Mouse (Mus musculus) CH12.LX (cell line): ENCODE measurements at regions not wholly inside any gene's neighbourhood (a gene's known extent, or its start where the extent isn't known, plus 50 kb on each side); places are given as distances from the start of the nearest gene placed in this dataset.

Source experiments
- DNase-seq: peaks from one replicate; pipeline ENCODE4 v3.0.0-alpha.2; 2013; ENCODE audit errors: extremely low read depth
- H3K27ac ChIP-seq: 2 replicates; pipeline ENCODE4 v1.5.1; 2012; ENCODE audit warnings: low read depth, mild to moderate bottlenecking, control low read depth, moderate library complexity; ENCODE audit not compliant: insufficient read depth
- H3K27me3 ChIP-seq: replicated peaks from 2 replicates; pipeline ENCODE3; 2012; ENCODE audit warnings: inconsistent platforms
- H3K36me3 ChIP-seq, 2 experiments: replicated peaks in 1 of 2; 2 replicates each; pipeline versions ENCODE3 to v1.6.1; 2012; ENCODE audit warnings: inconsistent platforms in 1 of 2, low read length in 1 of 2, mild to moderate bottlenecking in 1 of 2, mixed read lengths in 1 of 2, moderate library complexity in 1 of 2; ENCODE audit not compliant: control insufficient read depth in 1 of 2, insufficient read depth in 1 of 2
- H3K4me1 ChIP-seq, 2 experiments: 2 replicates each; pipeline ENCODE4 v1.6.1; 2012; ENCODE audit warnings: inconsistent platforms in 1 of 2, moderate library complexity in 1 of 2; ENCODE audit not compliant: insufficient read depth in 2 of 2, control insufficient read depth in 1 of 2
- H3K4me2 ChIP-seq: 2 replicates; pipeline ENCODE4 v1.6.1; 2012; ENCODE audit warnings: low read depth, mild to moderate bottlenecking, control low read depth; ENCODE audit not compliant: poor library complexity, insufficient read depth, severe bottlenecking
- H3K4me3 ChIP-seq, 3 experiments: fragments of 150-350 bp in 1 of 3; sonication (generic) in 1 of 3; replicated peaks in 1 of 3; 2 replicates each; pipeline versions ENCODE3 to v1.5.1; 2011 to 2012; ENCODE audit warnings: low read depth in 2 of 3, low read length in 2 of 3, mild to moderate bottlenecking in 2 of 3, moderate library complexity in 2 of 3, control low read depth in 1 of 3, improper control_type of control experiment in 1 of 3, inconsistent platforms in 1 of 3, mixed read lengths in 1 of 3; ENCODE audit not compliant: poor library complexity in 1 of 3
- H3K79me2 ChIP-seq: replicated peaks from 2 replicates; pipeline ENCODE4 v1.6.1; 2012; ENCODE audit warnings: mild to moderate bottlenecking, moderate library complexity; ENCODE audit not compliant: control insufficient read depth, poor library complexity, insufficient read depth, severe bottlenecking; ENCODE audit errors: extremely low read depth
- H3K9ac ChIP-seq: 2 replicates; pipeline ENCODE4 v1.6.1; 2012; ENCODE audit warnings: low read depth, mild to moderate bottlenecking, control low read depth, moderate library complexity; ENCODE audit not compliant: insufficient read depth
- H3K9me3 ChIP-seq: replicated peaks from 2 replicates; pipeline ENCODE3; 2012; ENCODE audit warnings: low read length, inconsistent platforms, mixed read lengths
- CHD2 ChIP-seq: IDR thresholded peaks from 2 replicates; pipeline ENCODE4 v1.6.1; 2011; ENCODE audit warnings: low read length, improper control_type of control experiment
- CTCF ChIP-seq, 2 experiments: IDR thresholded peaks in 1 of 2; conservative IDR thresholded peaks in 1 of 2; 2 replicates each; pipeline ENCODE4 v1.5.1; 2011 to 2012; ENCODE audit warnings: low read depth in 2 of 2, low read length in 2 of 2, improper control_type of control experiment in 1 of 2, inconsistent platforms in 1 of 2, mild to moderate bottlenecking in 1 of 2, moderate library complexity in 1 of 2
- E2F4 ChIP-seq: IDR thresholded peaks from 2 replicates; pipeline ENCODE4 v1.6.1; 2011; ENCODE audit warnings: low read depth, low read length, improper control_type of control experiment; ENCODE audit not compliant: insufficient replicate concordance
- ELF1 ChIP-seq: IDR thresholded peaks from 2 replicates; pipeline ENCODE4 v1.6.1; 2014; ENCODE audit warnings: low read depth, mild to moderate bottlenecking, inconsistent platforms, low read length, improper control_type of control experiment
- EP300 ChIP-seq: IDR thresholded peaks from 2 replicates; pipeline ENCODE4 v1.6.1; 2011; ENCODE audit warnings: low read length, improper control_type of control experiment
- GABPA ChIP-seq: IDR thresholded peaks from 2 replicates; pipeline ENCODE4 v1.6.1; 2012; ENCODE audit warnings: low read depth, low read length, improper control_type of control experiment, inconsistent platforms; ENCODE audit not compliant: insufficient replicate concordance
- HCFC1 ChIP-seq: IDR thresholded peaks from 2 replicates; pipeline ENCODE4 v1.6.1; 2012; ENCODE audit warnings: low read depth, mild to moderate bottlenecking, inconsistent platforms, low read length, improper control_type of control experiment
- IRF4 ChIP-seq: IDR thresholded peaks from 2 replicates; pipeline ENCODE4 v1.6.1; 2014; ENCODE audit warnings: low read depth, mild to moderate bottlenecking, inconsistent platforms, low read length, improper control_type of control experiment
- JUN ChIP-seq: IDR thresholded peaks from 2 replicates; pipeline ENCODE4 v1.6.1; 2011; ENCODE audit warnings: low read depth, mild to moderate bottlenecking, low read length, improper control_type of control experiment, moderate library complexity; ENCODE audit not compliant: insufficient read depth
- KAT2A ChIP-seq: IDR thresholded peaks from 2 replicates; pipeline ENCODE4 v1.6.1; 2012; ENCODE audit warnings: low read length, improper control_type of control experiment, inconsistent platforms; ENCODE audit not compliant: insufficient replicate concordance
- MAFK ChIP-seq: IDR thresholded peaks from 2 replicates; pipeline ENCODE4 v1.6.1; 2011; ENCODE audit warnings: low read length, improper control_type of control experiment; ENCODE audit not compliant: insufficient replicate concordance
- MXI1 ChIP-seq: IDR thresholded peaks from 2 replicates; pipeline ENCODE4 v1.6.1; 2011; ENCODE audit warnings: mild to moderate bottlenecking, low read depth, low read length, improper control_type of control experiment
- NELFE ChIP-seq: IDR thresholded peaks from 2 replicates; pipeline ENCODE4 v1.6.1; 2011; ENCODE audit warnings: low read depth, low read length, improper control_type of control experiment
- NRF1 ChIP-seq: IDR thresholded peaks from 2 replicates; pipeline ENCODE4 v1.6.1; 2014; ENCODE audit warnings: low read depth, mild to moderate bottlenecking, inconsistent platforms, low read length, improper control_type of control experiment, moderate library complexity
- POLR2A ChIP-seq: IDR thresholded peaks from 2 replicates; pipeline ENCODE4 v1.6.1; 2011; ENCODE audit warnings: low read depth, mild to moderate bottlenecking, improper control_type of control experiment, low read length
- POLR2AphosphoS2 ChIP-seq: IDR thresholded peaks from 2 replicates; pipeline ENCODE4 v1.6.1; 2011; ENCODE audit warnings: low read depth, low read length, improper control_type of control experiment
- RAD21 ChIP-seq: IDR thresholded peaks from 2 replicates; pipeline ENCODE4 v1.6.1; 2011; ENCODE audit warnings: low read depth, mild to moderate bottlenecking, low read length, improper control_type of control experiment, moderate library complexity
- SIN3A ChIP-seq: IDR thresholded peaks from 2 replicates; pipeline ENCODE4 v1.6.1; 2012; ENCODE audit warnings: low read length, improper control_type of control experiment, inconsistent platforms
- SMC3 ChIP-seq: IDR thresholded peaks from 2 replicates; pipeline ENCODE4 v1.6.1; 2011; ENCODE audit warnings: low read depth, low read length, improper control_type of control experiment
- TBP ChIP-seq: conservative IDR thresholded peaks from 2 replicates; pipeline ENCODE4 v1.6.1; 2011; ENCODE audit warnings: low read depth, low read length, improper control_type of control experiment
- dilution Hi-C: fragments of 300-500 bp; cut with MboI; formaldehyde crosslinking; loops from 2 replicates; pipeline ENCODE4 v1.14.3; 2020; ENCODE audit warnings: low sequenced_read_pairs; ENCODE audit not compliant: extremely low pct_unique_long_range_greater_than_20kb, extremely low pct_ligation_motif_present
- in situ Hi-C: fragments of 300-500 bp; cut with MboI; formaldehyde crosslinking; loops from 3 replicates; pipeline ENCODE4 v1.14.3; 2019; ENCODE audit warnings: low sequenced_read_pairs, low pct_ligation_motif_present, low pct_unique_long_range_greater_than_20kb, mixed read lengths

DNA sequence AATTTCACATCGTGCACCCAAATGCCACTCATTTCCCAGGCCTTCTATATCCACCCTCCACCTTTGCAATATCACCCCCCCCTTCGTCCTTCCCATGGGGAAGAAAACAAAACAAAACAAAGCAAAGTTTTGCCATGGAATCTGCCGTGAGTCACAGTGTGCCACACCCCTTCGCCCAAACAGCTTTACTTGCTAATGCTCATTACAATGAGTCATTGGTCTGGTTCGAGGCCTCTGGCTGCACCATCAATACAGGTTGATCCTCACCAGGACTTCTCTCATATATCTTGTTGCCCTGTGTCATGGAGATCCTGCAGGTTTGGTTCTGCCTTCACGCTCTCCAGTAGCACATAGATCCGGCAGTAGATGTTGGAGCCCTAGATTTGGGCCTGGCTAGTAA, 660.3 kb upstream of the Zeb2 start:
- H3K4me3 ChIP-seq = no peak overlapping the region
- H3K27me3 ChIP-seq = no peaks in the 10 kb centered on the region
- no peak for DNase-seq
- in situ Hi-C loops (no loop called here), dilution Hi-C loops (no loop called here)
- no peaks in the 10 kb centered on the region for H3K79me2 ChIP-seq
- H3K36me3 ChIP-seq = no peaks in the 10 kb centered on the region
- TF ChIP-seq GABPA (no peak), MAFK (no peak), ELF1 (no peak), MXI1 (no peak), CHD2 (no peak), POLR2AphosphoS2 (no peak), TBP (no peak), SIN3A (no peak), CTCF (conservative IDR thresholded peaks at IDR 0.05 in 1 of 2, IDR thresholded peaks at IDR 0.05 in 1 of 2; ENCODE audit: low read depth in 2 of 2, low read length in 2 of 2) (no peak), EP300 (no peak), KAT2A (no peak), HCFC1 (no peak), NELFE (no peak), IRF4 (no peak), SMC3 (no peak), NRF1 (no peak), POLR2A (no peak), RAD21 (no peak), JUN (no peak)
- no peak overlapping the region for H3K4me2 ChIP-seq
- H3K27ac ChIP-seq = no peak overlapping the region
- H3K9me3 ChIP-seq = no peaks in the 10 kb centered on the region
- no peaks in the 10 kb centered on the region for H3K4me1 ChIP-seq
- no peak overlapping the region for H3K9ac ChIP-seq

GRCm38 (mm10) chr2:45776485-45777135, 659.4 kb upstream of the Zeb2 start:
- no peaks in the 10 kb centered on the region for H3K79me2 ChIP-seq

More at GRCm38 (mm10) chr2:45776485-45777135, 659.4 kb upstream of the Zeb2 start:
- in situ Hi-C loops (no loop called here), dilution Hi-C loops (no loop called here)
- no peaks in the 10 kb centered on the region for H3K9me3 ChIP-seq
- H3K4me2 ChIP-seq = no peak overlapping the region
- H3K4me1 ChIP-seq = no peaks in the 10 kb centered on the region
- H3K9ac ChIP-seq = no peak overlapping the region
- TF ChIP-seq E2F4 = no peak
- no peaks in the 10 kb centered on the region for H3K36me3 ChIP-seq
- H3K27me3 ChIP-seq = no peaks in the 10 kb centered on the region
- H3K4me3 ChIP-seq = no peak overlapping the region
- no peak overlapping the region for H3K27ac ChIP-seq
- DNase-seq = no peak
